Mouse (Mus musculus) erythroblast, embryonic 14.5 days (primary cell): ENCODE measurements around the gene Nckap5.

Source experiments
- GATA1 ChIP-seq: IDR thresholded peaks from 2 replicates; pipeline ENCODE4 v1.6.1; 2012; ENCODE audit warnings: low read length, inconsistent platforms, mixed read lengths
- TAL1 ChIP-seq: IDR thresholded peaks from 3 replicates; pipeline ENCODE4 v1.6.1; 2012; ENCODE audit warnings: low read length, inconsistent platforms, mixed read lengths

DNA sequence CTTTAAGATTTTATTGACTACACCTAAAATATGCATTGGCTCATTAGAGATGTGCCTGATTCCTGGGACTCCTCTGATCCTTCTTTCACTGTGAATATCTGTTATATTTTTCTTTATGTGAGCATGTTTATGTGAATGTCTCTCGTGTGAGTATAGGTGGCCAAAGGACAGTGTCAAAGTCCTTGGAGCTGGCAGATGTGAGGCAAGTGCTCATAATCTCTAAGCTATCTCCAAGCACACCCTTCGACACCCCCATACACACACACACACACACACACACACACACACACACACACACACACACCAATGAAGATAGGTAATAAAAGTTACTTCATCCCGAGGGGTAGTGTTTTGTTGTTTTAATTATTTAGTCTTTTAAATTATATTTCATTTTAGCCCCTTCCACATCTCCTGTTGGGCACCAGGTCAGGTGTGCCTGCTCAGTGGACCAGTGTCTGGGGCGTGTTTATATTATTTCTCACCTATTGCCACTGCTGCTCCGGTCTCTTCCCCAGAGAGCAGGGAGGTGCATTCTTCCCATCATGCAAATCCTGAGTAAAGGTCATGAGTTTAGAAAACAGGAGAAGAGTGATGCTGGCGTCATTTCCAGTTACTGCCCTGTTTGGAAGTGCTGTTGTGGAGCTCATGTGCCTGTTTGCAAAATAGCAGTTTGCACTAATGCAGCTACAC lies 469.9 kb downstream of the Nckap5 start:
- TF ChIP-seq GATA1 (no peak), TAL1 (no peak)
